Mouse (Mus musculus) midbrain, embryonic 13.5 days (tissue): ENCODE measurements around the gene Gipc3. TPM values are rescaled to one million over a fixed set of nuclear protein-coding genes. Genes with fewer than 3 reads are reported as not detected.

Source experiments
- ATAC-seq: fragments of 200-750 bp; cut with Nextera tagmentation; 2 replicates; pipeline ENCODE4 v1.8.0; 2017; ENCODE audit warnings: mild to moderate bottlenecking, moderate TSS enrichment, moderate library complexity
- H3K27ac ChIP-seq: fragments of 300-500 bp; sonication (generic); 2 replicates; pipeline ENCODE4 v1.5.1; 2015; ENCODE audit warnings: inconsistent platforms, mild to moderate bottlenecking, moderate library complexity
- H3K27me3 ChIP-seq: fragments of 300-500 bp; sonication (generic); 2 replicates; pipeline ENCODE4 v1.6.1; 2015; ENCODE audit warnings: mild to moderate bottlenecking, inconsistent platforms
- H3K36me3 ChIP-seq: fragments of 300-500 bp; sonication (generic); 2 replicates; pipeline ENCODE4 v1.6.1; 2015; ENCODE audit warnings: mild to moderate bottlenecking, inconsistent platforms
- H3K4me1 ChIP-seq: fragments of 300-500 bp; sonication (generic); replicated peaks from 2 replicates; pipeline ENCODE4 v1.6.1; 2015; ENCODE audit warnings: inconsistent platforms
- H3K4me2 ChIP-seq: fragments of 300-500 bp; sonication (generic); replicated peaks from 2 replicates; pipeline ENCODE4 v1.6.1; 2015; ENCODE audit warnings: moderate library complexity, mild to moderate bottlenecking, inconsistent platforms
- H3K4me3 ChIP-seq: fragments of 300-500 bp; sonication (generic); replicated peaks from 2 replicates; pipeline ENCODE4 v1.5.1; 2015; ENCODE audit warnings: mild to moderate bottlenecking, inconsistent platforms
- H3K9ac ChIP-seq: fragments of 300-500 bp; sonication (generic); replicated peaks from 2 replicates; pipeline ENCODE4 v1.6.1; 2015; ENCODE audit warnings: mild to moderate bottlenecking, inconsistent platforms
- H3K9me3 ChIP-seq: fragments of 300-500 bp; sonication (generic); 2 replicates; pipeline ENCODE4 v1.6.1; 2016; ENCODE audit warnings: mild to moderate bottlenecking, inconsistent platforms
- WGBS: fragments of 180-500 bp; shearing (Covaris S2); methylation state at CpG from one replicate; pipeline ENCODE4 v1.1.7; 2015; 5-methylcytosine and 5-hydroxymethylcytosine counted together
- polyA plus RNA-seq: library from polyadenylated mRNA; unstranded; fragments of >200 nt; fragmentation: Nextera tagmentation; extraction: Ambion mirVana; gene quantifications from 2 replicates; pipeline ENCODE4 v1.2.1, GENCODE M21; 2015

Gene Gipc3
- not detected in 2 replicates for polyA plus RNA-seq

GRCm38 (mm10) chr10:81342686-81343505 is at the start of gene Gipc3:
TSS of gene Gipc3 (minus strand) at chr10:81343266.
- Histone ChIP-seq H3K9me3 (no peaks in the 10 kb centered on the region), H3K36me3 (peaks cover 4% of the 10 kb centered on the region; the same call in 1 of the 2 replicates), H3K9ac (peak within 1 kb of the TSS; percentile 66), H3K27me3 (peaks cover 79% of the 10 kb centered on the region), H3K4me1 (peaks cover 18% of the 10 kb centered on the region), H3K4me3 (peak within 1 kb of the TSS; percentile 42), H3K27ac (no peak within 1 kb of the TSS), H3K4me2 (peak within 1 kb of the TSS; percentile 64)
- WGBS: 4% methylated on average over 63 of the region's 67 CpGs
- ATAC-seq: 0 out of 2 replicates have a peak, but pooled peaks have one; percentile 7

GRCm38 (mm10) chr10:81392781-81393185 is 49.7 kb upstream of the Gipc3 start, which contains the start of gene Smim24:
TSS of gene Smim24 (plus strand) at chr10:81393051.
- Histone ChIP-seq H3K9ac (peak within 1 kb of the TSS; percentile 49), H3K4me3 (peak within 1 kb of the TSS; percentile 16)

GRCm38 (mm10) chr10:81392270-81392669 is 49.2 kb upstream of the Gipc3 start:
- Histone ChIP-seq H3K36me3 (peaks cover 27% of the 10 kb centered on the region), H3K9ac (no peak overlapping the region), H3K9me3 (no peaks in the 10 kb centered on the region), H3K27ac (no peak overlapping the region), H3K4me1 (peaks cover 25% of the 10 kb centered on the region), H3K4me2 (no peak overlapping the region), H3K4me3 (no peak overlapping the region), H3K27me3 (no peaks in the 10 kb centered on the region)
- 91% methylated on average over 6 of the region's 6 CpGs for WGBS
- ATAC-seq: no peak

More at GRCm38 (mm10) chr10:81392781-81393185, 49.7 kb upstream of the Gipc3 start, which contains the start of gene Smim24:
- H3K36me3 ChIP-seq: peaks cover 22% of the 10 kb centered on the region
- no peaks in the 10 kb centered on the region for H3K9me3 ChIP-seq
- H3K4me2 ChIP-seq: peak within 1 kb of the TSS; percentile 45
- 73% methylated on average over 14 of the region's 14 CpGs for WGBS
- ATAC-seq: no peak
- H3K27me3 ChIP-seq: no peaks in the 10 kb centered on the region
- H3K27ac ChIP-seq: no peak within 1 kb of the TSS
- peaks cover 28% of the 10 kb centered on the region for H3K4me1 ChIP-seq

DNA sequence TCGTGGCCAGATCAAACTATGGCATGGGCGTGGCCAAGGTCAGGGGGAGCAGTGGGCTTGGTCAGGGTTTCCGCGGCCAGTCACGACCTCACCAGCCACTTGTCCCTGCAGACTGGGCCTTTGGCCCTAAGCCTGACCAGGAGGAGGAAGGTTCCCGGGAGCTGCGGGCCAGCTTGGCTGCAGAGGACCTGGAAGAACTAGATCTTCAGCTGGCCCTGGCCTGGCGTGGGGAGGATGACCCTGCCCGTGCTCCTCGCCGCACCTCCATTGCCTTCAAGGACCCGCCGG is 47.6 kb upstream of the Gipc3 start:
- Histone ChIP-seq H3K27me3 (no peaks in the 10 kb centered on the region), H3K4me1 (peaks cover 22% of the 10 kb centered on the region), H3K9ac (no peak overlapping the region), H3K27ac (no peak overlapping the region), H3K4me3 (no peak overlapping the region), H3K4me2 (no peak overlapping the region), H3K9me3 (no peaks in the 10 kb centered on the region), H3K36me3 (peaks cover 43% of the 10 kb centered on the region)
- no peak for ATAC-seq
- 96% methylated on average over 13 of the region's 13 CpGs for WGBS

- peaks cover 44% of the 10 kb centered on the region for H3K36me3 ChIP-seq
- WGBS: 49% methylated on average over 23 of the region's 23 CpGs
- H3K9me3 ChIP-seq: no peaks in the 10 kb centered on the region
- ATAC-seq: peak; percentile 46
- H3K4me3 ChIP-seq: no peak overlapping the region
- no peak overlapping the region for H3K27ac ChIP-seq
- H3K9ac ChIP-seq: no peak overlapping the region
- H3K4me2 ChIP-seq: no peak overlapping the region
- no peaks in the 10 kb centered on the region for H3K27me3 ChIP-seq
- peaks cover 28% of the 10 kb centered on the region for H3K4me1 ChIP-seq
These were observed 47.0 kb upstream of the Gipc3 start for GRCm38 (mm10) chr10:81389801-81390677.

DNA sequence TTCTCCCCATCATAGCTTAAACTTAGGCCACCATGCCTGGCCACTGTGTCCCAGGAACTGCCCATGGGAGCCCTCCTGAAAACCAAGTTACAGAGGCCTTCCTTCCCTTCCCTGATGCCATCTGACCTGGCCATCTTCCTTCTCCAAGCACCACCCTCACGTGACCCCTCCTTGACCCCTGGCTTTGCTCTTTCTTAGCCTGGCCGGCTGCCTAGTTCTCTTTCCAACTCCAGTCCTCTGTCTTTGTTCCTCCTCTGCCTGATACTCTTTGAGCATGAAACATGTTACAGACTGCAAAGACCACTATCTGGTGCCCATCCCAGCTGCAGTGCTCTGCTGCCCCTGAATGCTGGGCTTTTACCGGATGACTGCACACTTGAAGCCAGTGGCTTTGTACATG is 46.3 kb upstream of the Gipc3 start:
- Histone ChIP-seq H3K36me3 (peaks cover 44% of the 10 kb centered on the region), H3K27me3 (no peaks in the 10 kb centered on the region), H3K4me2 (no peak overlapping the region), H3K27ac (no peak overlapping the region), H3K9ac (no peak overlapping the region), H3K9me3 (no peaks in the 10 kb centered on the region), H3K4me3 (no peak overlapping the region), H3K4me1 (peaks cover 31% of the 10 kb centered on the region)
- WGBS: 44% methylated on average over 3 of the region's 3 CpGs
- ATAC-seq: no peak

- 90% methylated on average over 5 of the region's 5 CpGs for WGBS
- H3K27ac ChIP-seq: no peak within 1 kb of the TSS
- no peak within 1 kb of the TSS for H3K9ac ChIP-seq
These were observed 45.5 kb upstream of the Gipc3 start, which contains the start of gene Gm48552 for GRCm38 (mm10) chr10:81388505-81389055. TSS of gene Gm48552 (plus strand) at chr10:81389005.

DNA sequence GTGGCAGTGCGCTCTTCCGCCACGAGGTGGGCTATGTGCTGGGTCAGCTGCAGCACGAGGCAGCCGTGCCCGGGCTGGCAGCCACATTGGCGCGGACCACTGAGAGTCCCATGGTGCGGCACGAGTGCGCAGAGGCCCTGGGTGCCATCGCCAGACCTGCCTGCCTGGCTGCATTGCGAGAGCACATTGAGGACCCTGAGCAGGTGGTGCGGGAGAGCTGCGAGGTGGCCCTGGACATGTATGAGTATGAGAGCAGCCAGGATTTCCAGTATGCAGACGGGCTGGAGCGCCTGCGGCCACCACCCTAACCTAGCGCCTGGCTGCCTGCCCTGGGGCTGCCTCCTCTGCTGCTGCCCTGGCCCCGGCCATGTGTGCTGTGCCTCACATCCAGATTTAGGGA is 44.6 kb upstream of the Gipc3 start:
- Histone ChIP-seq H3K9ac (no peak overlapping the region), H3K4me1 (peaks cover 20% of the 10 kb centered on the region), H3K27me3 (no peaks in the 10 kb centered on the region), H3K4me3 (no peak overlapping the region), H3K27ac (no peak overlapping the region), H3K36me3 (peaks cover 44% of the 10 kb centered on the region), H3K9me3 (no peaks in the 10 kb centered on the region), H3K4me2 (no peak overlapping the region)
- no peak for ATAC-seq
- WGBS: 96% methylated on average over 20 of the region's 20 CpGs

More at GRCm38 (mm10) chr10:81388505-81389055, 45.5 kb upstream of the Gipc3 start, which contains the start of gene Gm48552:
- Histone ChIP-seq H3K4me3 (no peak within 1 kb of the TSS), H3K9me3 (no peaks in the 10 kb centered on the region), H3K27me3 (no peaks in the 10 kb centered on the region), H3K36me3 (peaks cover 44% of the 10 kb centered on the region), H3K4me2 (no peak within 1 kb of the TSS), H3K4me1 (peaks cover 28% of the 10 kb centered on the region)
- ATAC-seq: no peak

- ATAC-seq: no peak
- peaks cover 35% of the 10 kb centered on the region for H3K36me3 ChIP-seq
- no peaks in the 10 kb centered on the region for H3K27me3 ChIP-seq
- 79% methylated on average over 22 of the region's 22 CpGs for WGBS
- no peaks in the 10 kb centered on the region for H3K9me3 ChIP-seq
- no peak overlapping the region for H3K27ac ChIP-seq
- H3K9ac ChIP-seq: peak overlapping the region; percentile 87
- H3K4me1 ChIP-seq: peaks cover 20% of the 10 kb centered on the region
- H3K4me3 ChIP-seq: peak overlapping the region; percentile 96
- peak overlapping the region; percentile 76 for H3K4me2 ChIP-seq
These were observed 42.7 kb upstream of the Gipc3 start for GRCm38 (mm10) chr10:81385603-81386306.

DNA sequence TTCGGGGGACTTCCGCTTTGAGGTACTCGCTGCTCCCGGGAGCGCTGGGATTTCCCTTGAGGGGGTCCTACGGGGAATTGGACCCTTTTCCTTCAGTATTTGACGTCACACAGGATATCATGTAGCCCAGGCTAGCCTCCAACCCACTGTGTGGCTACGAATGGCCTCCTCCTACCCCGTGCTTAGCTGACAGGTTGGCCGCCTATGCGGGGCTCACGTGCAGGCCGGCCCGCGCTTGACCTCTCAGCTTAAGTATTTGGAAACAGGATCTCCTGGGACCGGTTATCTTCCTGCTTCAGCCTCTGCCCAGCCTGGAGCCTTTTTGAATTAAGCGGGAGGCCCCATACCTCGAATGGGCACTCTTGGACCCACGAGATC is 41.5 kb upstream of the Gipc3 start:
- Histone ChIP-seq H3K4me1 (peaks cover 19% of the 10 kb centered on the region), H3K27me3 (no peaks in the 10 kb centered on the region), H3K4me3 (peak overlapping the region; percentile 96), H3K9ac (peak overlapping the region; percentile 87), H3K4me2 (peak overlapping the region; percentile 76), H3K27ac (peak overlapping the region; percentile 85), H3K36me3 (peaks cover 35% of the 10 kb centered on the region), H3K9me3 (no peaks in the 10 kb centered on the region)
- under 1% methylated on average over 19 of the region's 19 CpGs for WGBS
- ATAC-seq: peak; percentile 38
